Mouse (Mus musculus) frontal cortex, adult 2 months (tissue): ENCODE results near the gene Gm21170. TPM values are rescaled to one million over a fixed set of nuclear protein-coding genes. Genes with fewer than 3 reads are reported as not detected.
"Not testable (repeated sequence)": the region's sequence is repeated elsewhere in the genome, so short reads cannot be mapped to it uniquely, and the experiment has no call there.

Experiments
- DNase-seq, 2 experiments: peaks; one replicate each; pipeline ENCODE4 v3.0.0; 2022; ENCODE audit warnings: low spot score in 1 of 2; ENCODE audit errors: extremely low spot score in 1 of 2
- polyA plus RNA-seq: library from polyadenylated mRNA; depleted of rRNA; stranded (reverse); fragments of >200 nt; gene quantifications from 2 replicates; pipeline ENCODE4 v1.2.3, GENCODE M21; 2012; rRNA removed

Gene Gm21170
- not detected in 2 replicates for polyA plus RNA-seq

- not testable (repeated sequence) for DNase-seq
These were observed at the start of gene Gm21170 for GRCm38 (mm10) chrY:47690998-47691397. Gm21170 (minus strand) TSS chrY:47691098.

Other genes with a start within 250 kb of the Gm21170 start
- gene Gm21256, start 240.1 kb downstream of the Gm21170 start, polyA plus RNA-seq = not detected in 2 replicates